Mouse (Mus musculus) heart, adult 2 months (tissue): Measurements from ENCODE around the gene Tshz2. TPM values are rescaled to one million over a fixed set of nuclear protein-coding genes. Genes with fewer than 3 reads are reported as not detected.

Experiments used
- DNase-seq, 2 experiments: peaks; one replicate each; pipeline ENCODE4 v3.0.0; 2021
- H3K27ac ChIP-seq: fragments of 200-600 bp; 2 replicates; pipeline ENCODE4 v1.8.1; 2022
- H3K27me3 ChIP-seq: fragments of 200-500 bp; 2 replicates; pipeline ENCODE4 v1.6.1; 2012; ENCODE audit warnings: mild to moderate bottlenecking, low read length, inconsistent platforms, mixed read lengths; ENCODE audit not compliant: control insufficient read depth, insufficient read depth
- H3K36me3 ChIP-seq: fragments of 200-500 bp; 2 replicates; pipeline ENCODE4 v1.6.1; 2012; ENCODE audit warnings: low read length, inconsistent platforms; ENCODE audit not compliant: control insufficient read depth, insufficient read depth
- H3K4me1 ChIP-seq: fragments of 200-500 bp; 2 replicates; pipeline ENCODE4 v1.6.1; 2011; ENCODE audit warnings: low read length; ENCODE audit not compliant: control insufficient read depth, insufficient read depth
- H3K4me3 ChIP-seq: fragments of 200-600 bp; 2 replicates; pipeline ENCODE4 v1.8.1; 2022
- H3K79me2 ChIP-seq: fragments of 200-500 bp; replicated peaks from 2 replicates; pipeline ENCODE4 v1.6.1; 2012; ENCODE audit warnings: mild to moderate bottlenecking, inconsistent platforms, low read length, moderate library complexity, mixed read lengths; ENCODE audit not compliant: control insufficient read depth, insufficient read depth
- H3K9ac ChIP-seq: fragments of 200-500 bp; 2 replicates; pipeline ENCODE4 v1.6.1; 2012; ENCODE audit warnings: low read depth, mild to moderate bottlenecking, control low read depth, inconsistent platforms, low read length, mixed read lengths
- CTCF ChIP-seq: fragments of 200-600 bp; IDR thresholded peaks from 2 replicates; pipeline ENCODE4 v1.8.1; 2022; ENCODE audit warnings: antibody characterized with exemption, mild to moderate bottlenecking, moderate library complexity
- EP300 ChIP-seq: fragments of 200-500 bp; IDR thresholded peaks from 2 replicates; pipeline ENCODE4 v1.6.1; 2011; ENCODE audit warnings: low read depth, low read length, control low read depth; ENCODE audit not compliant: insufficient read depth
- POLR2A ChIP-seq: fragments of 200-500 bp; IDR thresholded peaks from 2 replicates; pipeline ENCODE4 v1.6.1; 2011; ENCODE audit warnings: mild to moderate bottlenecking, low read depth, low read length, control low read depth; ENCODE audit not compliant: insufficient read depth
- WGBS: fragments of 180-500 bp; shearing (Covaris S2); methylation state at CpG from one replicate; pipeline ENCODE4 v1.1.7; 2018; 5-methylcytosine and 5-hydroxymethylcytosine counted together
- intact Hi-C: fragments of 180-260 bp; cut with DNase I; formaldehyde crosslinking; loops from one replicate; pipeline ENCODE4 v1.15.1; 2025
- polyA plus RNA-seq: library from polyadenylated mRNA; depleted of rRNA; stranded (reverse); fragments of >200 nt; gene quantifications from 2 replicates; pipeline ENCODE4 v1.2.3, GENCODE M21; 2012
- total RNA-seq, 2 experiments: library from RNA; stranded (reverse); gene quantifications; 2 replicates each; pipeline ENCODE4 v1.2.3; 2021

Gene Tshz2
- total and polyA plus RNA-seq, 3 experiments = 8.2 to 12.9 (median 12.1) TPM

GRCm38 (mm10) chr2:169804380-169804779 is 171.6 kb downstream of the Tshz2 start:
- Histone ChIP-seq H3K4me3 (no peak overlapping the region), H3K27ac (no peak overlapping the region), H3K36me3 (no peaks in the 10 kb centered on the region), H3K79me2 (no peaks in the 10 kb centered on the region), H3K9ac (no peak overlapping the region), H3K27me3 (no peaks in the 10 kb centered on the region), H3K4me1 (no peaks in the 10 kb centered on the region; the same call in 1 of the 2 replicates)
- DNase-seq = no peak
- WGBS = 47% methylated on average over 5 of the region's 5 CpGs
- TF ChIP-seq CTCF (0 out of 2 replicates have a peak, but pooled peaks have one; percentile 10), POLR2A (no peak)
- intact Hi-C loops = no loop called here

GRCm38 (mm10) chr2:169805545-169805944 is 172.7 kb downstream of the Tshz2 start:
- intact Hi-C loops = no loop called here
- Histone ChIP-seq H3K4me3 (no peak overlapping the region), H3K4me1 (no peaks in the 10 kb centered on the region; the same call in 1 of the 2 replicates), H3K79me2 (no peaks in the 10 kb centered on the region), H3K27me3 (no peaks in the 10 kb centered on the region), H3K9ac (no peak overlapping the region), H3K27ac (no peak overlapping the region), H3K36me3 (no peaks in the 10 kb centered on the region)
- TF ChIP-seq CTCF (no peak), EP300 (no peak), POLR2A (no peak)
- no peak for DNase-seq
- WGBS = 93% methylated on average over 12 of the region's 12 CpGs

- Histone ChIP-seq H3K27ac (no peak overlapping the region), H3K79me2 (no peaks in the 10 kb centered on the region), H3K4me3 (no peak overlapping the region), H3K9ac (no peak overlapping the region), H3K4me1 (peaks cover 6% of the 10 kb centered on the region; the same call in 1 of the 2 replicates), H3K27me3 (no peaks in the 10 kb centered on the region), H3K36me3 (no peaks in the 10 kb centered on the region)
- DNase-seq = no peak
- intact Hi-C loops = no loop called here
- TF ChIP-seq EP300 (no peak), POLR2A (no peak), CTCF (no peak)
- 76% methylated on average over 5 of the region's 5 CpGs for WGBS
Observed at GRCm38 (mm10) chr2:169811589-169811988, 178.8 kb downstream of the Tshz2 start.

GRCm38 (mm10) chr2:169812055-169812454 is 179.2 kb downstream of the Tshz2 start:
- TF ChIP-seq EP300 = no peak
- no peak for TF ChIP-seq POLR2A
- TF ChIP-seq CTCF = no peak
- H3K27me3 ChIP-seq = no peaks in the 10 kb centered on the region
- H3K79me2 ChIP-seq = no peaks in the 10 kb centered on the region
- no peaks in the 10 kb centered on the region for H3K36me3 ChIP-seq
- no peak for DNase-seq
- no peak overlapping the region for H3K27ac ChIP-seq
- H3K4me1 ChIP-seq = peaks cover 6% of the 10 kb centered on the region; the same call in 1 of the 2 replicates
- intact Hi-C loops = no loop called here
- no peak overlapping the region for H3K4me3 ChIP-seq
- WGBS = 94% methylated on average over 8 of the region's 8 CpGs
- no peak overlapping the region for H3K9ac ChIP-seq

GRCm38 (mm10) chr2:169812940-169813339 is 180.1 kb downstream of the Tshz2 start:
- Histone ChIP-seq H3K27me3 (no peaks in the 10 kb centered on the region), H3K4me3 (no peak overlapping the region), H3K36me3 (no peaks in the 10 kb centered on the region), H3K79me2 (no peaks in the 10 kb centered on the region), H3K9ac (no peak overlapping the region), H3K4me1 (peaks cover 9% of the 10 kb centered on the region; the same call in 1 of the 2 replicates), H3K27ac (no peak overlapping the region)
- DNase-seq = no peak
- WGBS = 88% methylated on average over 7 of the region's 7 CpGs
- intact Hi-C loops = no loop called here
- TF ChIP-seq CTCF (no peak), EP300 (no peak), POLR2A (no peak)

- no peak for DNase-seq
- 66% methylated on average over 3 of the region's 3 CpGs for WGBS
- intact Hi-C loops = no loop called here
Observed at GRCm38 (mm10) chr2:169814351-169814750, 181.5 kb downstream of the Tshz2 start.

More at GRCm38 (mm10) chr2:169814351-169814750, 181.5 kb downstream of the Tshz2 start:
- H3K4me3 ChIP-seq = no peak overlapping the region
- H3K4me1 ChIP-seq = peaks cover 9% of the 10 kb centered on the region; the same call in 1 of the 2 replicates
- no peaks in the 10 kb centered on the region for H3K79me2 ChIP-seq
- no peaks in the 10 kb centered on the region for H3K27me3 ChIP-seq
- no peaks in the 10 kb centered on the region for H3K36me3 ChIP-seq
- H3K27ac ChIP-seq = no peak overlapping the region
- TF ChIP-seq POLR2A (no peak), CTCF (no peak), EP300 (no peak)
- H3K9ac ChIP-seq = no peak overlapping the region
